Mouse (Mus musculus) heart, adult 11 months (tissue): ENCODE measurements around the gene Olfr1418.

Experiments used
- DNase-seq: peaks from one replicate; pipeline ENCODE4 v3.0.0; 2022

Olfr1418 gene

DNA sequence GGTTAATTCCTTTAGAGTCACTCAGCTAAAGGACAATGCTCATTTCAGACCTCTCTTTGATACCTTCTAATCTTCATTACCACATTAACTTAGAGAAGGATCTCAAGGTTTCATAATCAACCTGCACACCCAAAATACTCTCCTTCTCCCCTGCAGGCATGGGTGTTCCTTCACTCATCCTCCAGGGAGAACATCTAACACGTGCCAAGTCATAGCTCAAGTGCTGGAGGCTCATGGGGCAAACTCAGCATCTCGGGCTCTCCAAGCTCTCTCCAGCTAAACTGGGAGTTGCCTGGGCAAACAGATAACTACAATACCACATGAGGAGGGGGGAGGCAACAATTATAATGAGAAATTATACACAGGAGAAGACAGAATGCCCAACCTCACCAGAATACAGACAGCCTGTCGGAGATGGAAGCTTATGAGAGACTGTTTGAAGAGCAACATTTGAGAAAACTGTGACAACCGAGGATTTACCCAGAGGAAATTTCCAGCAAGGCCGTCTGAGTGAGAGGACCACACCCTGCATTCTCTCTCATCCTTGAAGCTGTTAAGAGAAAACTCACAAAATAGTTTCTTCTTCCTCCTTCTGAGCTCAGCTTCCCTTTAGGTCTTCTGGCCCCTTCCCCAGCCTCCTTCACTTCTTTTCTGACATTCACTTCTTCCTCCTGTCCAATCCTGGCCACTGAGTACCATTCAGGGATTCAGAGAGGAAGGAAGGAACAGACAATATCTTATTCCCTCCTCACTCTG lies 50.7 kb downstream of the Olfr1418 start:
- peak; percentile 84 for DNase-seq

DNA sequence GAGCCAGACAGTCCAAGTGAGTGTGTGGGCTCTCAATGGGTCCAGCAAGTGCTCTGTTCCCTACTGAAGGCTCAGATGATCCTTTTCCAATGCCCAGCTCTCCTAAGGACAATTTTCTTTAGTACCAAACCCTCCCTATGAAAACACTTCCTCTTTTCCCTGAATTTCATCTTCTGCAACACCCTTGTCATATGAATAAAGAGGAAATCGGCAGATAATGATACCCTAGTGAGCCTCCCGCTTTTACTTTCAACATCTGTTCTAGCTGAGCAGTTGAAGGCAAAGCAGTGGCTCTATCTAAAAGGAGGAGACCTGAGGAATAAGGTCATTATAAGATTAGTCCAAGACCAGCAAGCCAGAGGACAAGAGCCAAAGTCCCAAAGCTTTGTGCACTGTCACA lies 52.4 kb downstream of the Olfr1418 start:
- DNase-seq = peak; percentile 63

DNA sequence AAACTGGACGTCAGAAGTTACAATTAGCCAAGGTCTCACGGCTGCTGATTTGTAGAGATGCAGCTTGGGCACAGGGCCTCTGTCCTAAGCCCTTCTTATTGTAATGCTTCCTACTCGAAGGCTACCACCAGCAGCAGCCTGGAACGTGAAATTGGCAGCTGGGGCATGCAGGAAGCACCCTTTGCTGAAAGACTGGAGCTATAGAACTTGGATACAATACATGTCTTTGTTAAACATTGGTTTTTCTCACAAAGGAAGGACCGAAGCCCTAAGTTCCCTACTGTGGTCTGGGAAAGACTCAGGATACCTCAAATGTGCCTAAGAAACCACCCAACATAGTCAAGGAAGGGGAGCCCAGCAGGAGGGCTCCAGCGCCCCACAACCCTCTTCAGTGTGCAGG lies 53.0 kb downstream of the Olfr1418 start:
- DNase-seq = no peak

DNA sequence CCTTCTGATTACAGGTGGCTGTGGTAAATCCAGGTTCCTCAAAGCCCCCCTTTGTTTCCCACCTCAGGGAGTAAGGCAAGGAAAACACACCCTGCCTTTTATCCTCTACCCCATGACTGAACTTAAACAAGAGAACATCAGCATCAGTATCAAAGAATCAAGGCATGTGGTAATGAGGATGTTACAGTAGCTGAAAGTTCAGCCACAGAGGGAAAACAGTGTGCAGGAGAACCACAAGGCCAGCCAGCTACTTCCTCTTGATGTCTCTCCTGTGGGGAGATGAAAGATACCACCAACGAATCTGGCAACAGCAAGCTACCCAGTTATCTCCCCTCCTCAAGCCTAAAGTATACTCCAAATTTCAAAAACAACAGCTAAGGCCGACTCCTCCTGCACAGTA lies 53.6 kb downstream of the Olfr1418 start:
- peak; percentile 82 for DNase-seq

DNA sequence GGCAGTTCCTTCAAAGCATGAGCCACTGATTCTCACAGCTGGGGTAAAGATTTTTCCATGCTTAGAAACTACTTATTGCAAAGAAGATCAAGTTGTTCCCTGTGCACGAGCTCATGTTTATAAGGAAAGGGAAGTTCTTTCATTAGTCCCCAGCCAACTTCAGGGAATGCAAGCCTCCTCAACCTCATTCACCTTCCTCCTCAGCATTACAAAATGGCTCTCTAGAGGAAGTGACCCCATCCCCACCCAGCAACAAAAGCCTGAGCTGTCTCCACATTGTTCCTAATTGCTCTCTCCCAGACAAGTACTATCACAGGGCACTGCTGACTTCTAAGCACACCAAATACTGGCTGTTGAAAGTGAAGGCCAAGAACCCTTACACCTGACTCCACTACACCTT lies 56.4 kb downstream of the Olfr1418 start:
- DNase-seq = peak; percentile 95
